Mouse (Mus musculus): ENCODE data around the gene Fam83d. TPM values are rescaled to one million over a fixed set of nuclear protein-coding genes. Genes with fewer than 3 reads are reported as not detected.

Fam83d gene
- polyA plus RNA-seq, 1 experiment from 2014 or later, result 9.4 TPM

- Histone ChIP-seq H3K36me3 (no peaks in the 10 kb centered on the region; the same call in 1 of the 2 replicates), H3K4me2 (no peak overlapping the region), H3K4me3 (no peak overlapping the region), H3K9me3 (no peaks in the 10 kb centered on the region), H3K4me1 (replicated peaks) (peaks cover 11% of the 10 kb centered on the region; the same call in 1 of the 2 replicates), H3K9ac (no peak overlapping the region), H3K27ac (replicated peaks) (no peak overlapping the region), H3K27me3 (no peaks in the 10 kb centered on the region)
- ATAC-seq (ENCODE audit: low read depth), result no peak
- WGBS, result 82% methylated on average over 9 of the region's 9 CpGs
Measured at GRCm38 (mm10) chr2:158749366-158749765, 18.5 kb upstream of the Fam83d start.

- 91% methylated on average over 2 of the region's 2 CpGs for WGBS
- Histone ChIP-seq H3K9me3 (no peaks in the 10 kb centered on the region), H3K4me3 (no peak overlapping the region), H3K27me3 (no peaks in the 10 kb centered on the region), H3K4me1 (replicated peaks) (no peaks in the 10 kb centered on the region), H3K4me2 (no peak overlapping the region), H3K36me3 (no peaks in the 10 kb centered on the region), H3K27ac (replicated peaks) (no peak overlapping the region), H3K9ac (no peak overlapping the region)
- ATAC-seq (ENCODE audit: low read depth), result no peak
Measured at GRCm38 (mm10) chr2:158760231-158760630, 7.7 kb upstream of the Fam83d start.

DNA sequence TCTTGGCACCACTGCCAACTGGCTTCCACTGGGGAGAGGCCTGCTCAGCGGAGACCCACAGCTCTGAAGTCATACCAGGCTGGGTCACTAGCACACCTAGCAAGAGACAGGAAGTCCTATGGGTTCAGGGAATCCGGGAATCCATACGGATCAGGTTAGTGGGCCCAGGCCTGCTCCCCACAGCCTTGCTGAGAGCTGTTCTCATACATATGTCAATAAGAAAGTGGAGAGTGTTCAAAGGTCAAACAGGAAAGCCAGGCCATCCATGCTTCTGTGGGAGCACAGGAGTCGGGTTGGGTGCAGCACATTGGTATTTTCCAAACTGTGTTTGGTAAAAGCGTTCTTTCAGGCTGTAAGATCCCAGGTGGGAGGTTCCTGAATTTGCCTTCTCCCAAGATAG lies 5.6 kb upstream of the Fam83d start:
- no peak overlapping the region for H3K27ac ChIP-seq (replicated peaks)
- ATAC-seq (ENCODE audit: low read depth), result no peak
- H3K27me3 ChIP-seq, result no peaks in the 10 kb centered on the region
- 91% methylated on average over 5 of the region's 5 CpGs for WGBS
- H3K9me3 ChIP-seq, result no peaks in the 10 kb centered on the region
- H3K9ac ChIP-seq, result no peak overlapping the region
- H3K36me3 ChIP-seq, result no peaks in the 10 kb centered on the region
- no peak overlapping the region for H3K4me2 ChIP-seq
- H3K4me3 ChIP-seq, result no peak overlapping the region
- H3K4me1 ChIP-seq (replicated peaks), result 0 out of 2 replicates have a peak, but pooled peaks cover 1% of the 10 kb centered on the region

- ATAC-seq (ENCODE audit: low read depth), result no peak
- Histone ChIP-seq H3K9me3 (no peaks in the 10 kb centered on the region), H3K4me1 (replicated peaks) (peaks cover 50% of the 10 kb centered on the region), H3K27ac (replicated peaks) (0 out of 2 replicates have a peak overlapping the region, but pooled peaks have one; percentile 25), H3K36me3 (no peaks in the 10 kb centered on the region), H3K4me2 (peak overlapping the region; percentile 99), H3K27me3 (no peaks in the 10 kb centered on the region; the same call in 1 of the 2 replicates), H3K9ac (peak overlapping the region; percentile 70), H3K4me3 (peak overlapping the region; percentile 64)
- under 1% methylated on average over 37 of the region's 37 CpGs for WGBS
Measured at GRCm38 (mm10) chr2:158768350-158768749, 457 bp downstream of the Fam83d start.

DNA sequence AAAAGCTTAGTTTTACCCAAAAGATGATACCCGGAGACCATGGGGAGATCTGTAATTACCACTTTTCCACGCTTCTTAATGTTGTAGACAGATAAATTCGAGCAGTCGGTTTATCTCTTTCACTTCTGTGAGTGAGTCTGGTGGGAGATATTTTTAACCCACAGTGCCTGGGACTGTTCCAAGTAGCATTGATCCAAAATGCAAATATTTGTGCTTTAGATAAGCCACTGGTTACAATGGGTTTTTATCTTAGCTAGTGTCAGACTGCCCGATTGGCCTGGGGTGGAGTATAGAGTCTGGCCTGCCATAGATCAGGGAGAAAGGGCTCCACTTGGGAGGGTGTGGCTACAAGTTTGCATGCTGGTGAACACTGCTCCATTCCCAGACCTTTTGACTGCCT lies 878 bp downstream of the Fam83d start:
- no peak overlapping the region for H3K27ac ChIP-seq (replicated peaks)
- ATAC-seq (ENCODE audit: low read depth), result no peak
- no peaks in the 10 kb centered on the region; the same call in 1 of the 2 replicates for H3K27me3 ChIP-seq
- H3K4me2 ChIP-seq, result peak overlapping the region; percentile 99
- 7% methylated on average over 5 of the region's 5 CpGs for WGBS
- no peaks in the 10 kb centered on the region for H3K36me3 ChIP-seq
- H3K9me3 ChIP-seq, result no peaks in the 10 kb centered on the region
- H3K4me1 ChIP-seq (replicated peaks), result peaks cover 50% of the 10 kb centered on the region
- H3K9ac ChIP-seq, result peak overlapping the region; percentile 70
- peak overlapping the region; percentile 64 for H3K4me3 ChIP-seq

DNA sequence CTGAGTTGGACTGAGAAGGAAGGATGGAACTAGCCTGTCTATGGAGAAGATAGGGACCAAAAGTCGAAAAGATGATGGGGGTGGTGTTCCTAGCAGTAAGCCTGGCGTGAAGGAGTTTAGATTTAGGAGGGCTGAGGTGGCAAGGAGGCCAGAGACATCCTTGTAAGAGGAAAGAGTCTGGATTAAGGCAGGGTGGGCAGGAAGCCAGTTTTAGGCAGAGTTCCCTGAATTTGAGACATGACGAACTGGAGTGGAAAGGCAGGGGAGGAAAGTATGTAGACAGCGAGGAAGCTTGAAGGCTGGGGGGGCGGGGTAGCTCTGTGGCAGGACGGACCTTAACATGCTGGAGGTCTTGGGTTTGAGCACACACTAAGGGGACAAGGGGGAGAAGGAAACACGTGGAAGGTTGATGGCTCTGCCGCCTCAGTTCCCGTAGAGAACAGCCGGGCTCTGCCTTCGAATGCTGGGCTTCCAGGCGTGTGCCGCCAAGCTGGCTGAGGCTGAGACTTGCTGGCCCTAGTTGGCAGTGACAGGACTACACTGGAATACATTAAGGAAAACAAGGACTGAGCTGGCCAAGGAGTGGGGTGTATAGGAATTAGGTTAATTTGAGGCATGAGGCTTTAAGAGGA lies 2.3 kb downstream of the Fam83d start:
- Histone ChIP-seq H3K36me3 (no peaks in the 10 kb centered on the region), H3K9me3 (no peaks in the 10 kb centered on the region), H3K27ac (replicated peaks) (no peak overlapping the region), H3K4me3 (peak overlapping the region; percentile 64), H3K4me1 (replicated peaks) (peaks cover 53% of the 10 kb centered on the region), H3K4me2 (peak overlapping the region; percentile 99), H3K27me3 (no peaks in the 10 kb centered on the region; the same call in 1 of the 2 replicates), H3K9ac (peak overlapping the region; percentile 49)
- ATAC-seq (ENCODE audit: low read depth), result no peak
- 37% methylated on average over 13 of the region's 13 CpGs for WGBS

DNA sequence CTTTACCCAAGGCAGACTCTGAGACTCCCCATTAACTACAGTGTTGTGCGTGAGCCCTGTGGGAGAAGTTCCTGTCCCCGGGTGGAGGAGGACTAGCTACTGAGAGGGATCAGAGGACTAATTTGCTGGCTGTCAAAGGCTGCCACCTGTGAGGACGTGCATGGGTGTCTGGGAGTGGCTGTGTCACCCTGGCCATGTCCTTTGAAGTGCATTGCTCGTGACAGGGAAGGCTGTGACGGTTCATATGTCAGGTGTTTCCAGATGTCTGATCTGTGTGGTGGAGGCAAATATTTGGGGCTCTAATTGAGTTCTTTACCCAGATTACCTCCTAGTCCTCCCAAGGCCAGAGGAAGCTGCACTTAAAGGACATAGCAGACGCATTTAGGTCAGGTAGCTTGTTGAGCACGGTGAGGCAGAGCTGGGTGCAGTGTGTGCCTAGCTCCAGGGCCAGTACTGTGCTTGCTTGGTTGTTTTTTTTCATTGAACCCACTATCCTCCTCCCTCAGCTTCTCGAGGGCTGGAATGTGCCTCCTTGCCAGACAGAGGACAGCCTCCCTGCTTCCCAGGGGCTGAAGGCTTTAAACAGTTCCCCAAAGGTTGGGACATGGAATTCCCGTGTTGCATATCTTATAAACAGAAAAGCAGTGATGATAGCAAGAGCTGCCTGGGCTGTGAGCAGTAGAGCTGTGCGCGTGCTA lies 3.3 kb downstream of the Fam83d start:
- no peak for ATAC-seq (ENCODE audit: low read depth)

GRCm38 (mm10) chr2:158772808-158773207 lies 4.9 kb downstream of the Fam83d start:
- H3K9me3 ChIP-seq, result no peaks in the 10 kb centered on the region
- H3K36me3 ChIP-seq, result no peaks in the 10 kb centered on the region
- H3K4me1 ChIP-seq (replicated peaks), result peaks cover 62% of the 10 kb centered on the region
- ATAC-seq (ENCODE audit: low read depth), result no peak
- no peak overlapping the region for H3K27ac ChIP-seq (replicated peaks)
- no peak overlapping the region for H3K9ac ChIP-seq
- 86% methylated on average over 13 of the region's 13 CpGs for WGBS
- no peak overlapping the region for H3K4me2 ChIP-seq
- H3K4me3 ChIP-seq, result no peak overlapping the region
- no peaks in the 10 kb centered on the region; the same call in 1 of the 2 replicates for H3K27me3 ChIP-seq

More for the DNA sequence above, 3.3 kb downstream of the Fam83d start:
- Histone ChIP-seq H3K9me3 (no peaks in the 10 kb centered on the region), H3K4me1 (replicated peaks) (peaks cover 53% of the 10 kb centered on the region), H3K4me2 (peak overlapping the region; percentile 99; the same call in 1 of the 2 replicates), H3K27ac (replicated peaks) (no peak overlapping the region), H3K4me3 (no peak overlapping the region), H3K36me3 (no peaks in the 10 kb centered on the region), H3K27me3 (no peaks in the 10 kb centered on the region; the same call in 1 of the 2 replicates), H3K9ac (0 out of 2 replicates have a peak overlapping the region, but pooled peaks have one; percentile 38)
- WGBS, result 40% methylated on average over 11 of the region's 11 CpGs

GRCm38 (mm10) chr2:158774886-158775285 lies 7.0 kb downstream of the Fam83d start:
- H3K27ac ChIP-seq (replicated peaks), result no peak overlapping the region
- 86% methylated on average over 8 of the region's 8 CpGs for WGBS
- H3K36me3 ChIP-seq, result no peaks in the 10 kb centered on the region
- H3K9me3 ChIP-seq, result no peaks in the 10 kb centered on the region
- peaks cover 47% of the 10 kb centered on the region for H3K4me1 ChIP-seq (replicated peaks)
- ATAC-seq (ENCODE audit: low read depth), result no peak
- H3K9ac ChIP-seq, result no peak overlapping the region
- H3K4me3 ChIP-seq, result no peak overlapping the region
- no peaks in the 10 kb centered on the region for H3K27me3 ChIP-seq
- H3K4me2 ChIP-seq, result no peak overlapping the region

DNA sequence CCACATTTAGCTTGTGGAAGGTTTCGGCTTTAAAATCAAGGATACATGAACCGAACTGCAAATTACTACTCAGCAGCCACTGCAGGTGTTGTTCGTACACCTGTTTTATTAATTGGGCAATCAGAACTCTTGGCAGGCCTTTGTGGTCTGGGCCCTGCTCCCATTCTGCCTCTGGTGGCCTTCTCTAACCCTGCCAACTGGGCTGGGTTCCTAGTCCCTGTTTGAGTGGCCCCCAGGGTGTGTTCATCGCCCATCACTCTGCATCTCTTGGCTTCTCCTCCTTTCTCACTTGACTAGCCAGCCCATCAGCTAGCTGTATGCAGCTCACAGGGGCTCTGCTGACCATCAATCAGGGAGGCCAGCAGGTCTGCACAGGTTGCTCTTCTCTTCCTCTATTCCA lies 8.8 kb downstream of the Fam83d start:
- no peak overlapping the region for H3K27ac ChIP-seq (replicated peaks)
- H3K4me3 ChIP-seq, result no peak overlapping the region
- H3K9ac ChIP-seq, result no peak overlapping the region
- H3K9me3 ChIP-seq, result no peaks in the 10 kb centered on the region
- H3K4me1 ChIP-seq (replicated peaks), result peaks cover 29% of the 10 kb centered on the region
- H3K4me2 ChIP-seq, result no peak overlapping the region
- no peak for ATAC-seq (ENCODE audit: low read depth)
- 86% methylated on average over 4 of the region's 4 CpGs for WGBS
- no peaks in the 10 kb centered on the region for H3K27me3 ChIP-seq
- 0 out of 2 replicates have a peak, but pooled peaks cover 3% of the 10 kb centered on the region for H3K36me3 ChIP-seq

- ATAC-seq (ENCODE audit: low read depth), result no peak
- H3K9ac ChIP-seq, result no peak overlapping the region
Measured at GRCm38 (mm10) chr2:158777490-158777889, 9.6 kb downstream of the Fam83d start.

DNA sequence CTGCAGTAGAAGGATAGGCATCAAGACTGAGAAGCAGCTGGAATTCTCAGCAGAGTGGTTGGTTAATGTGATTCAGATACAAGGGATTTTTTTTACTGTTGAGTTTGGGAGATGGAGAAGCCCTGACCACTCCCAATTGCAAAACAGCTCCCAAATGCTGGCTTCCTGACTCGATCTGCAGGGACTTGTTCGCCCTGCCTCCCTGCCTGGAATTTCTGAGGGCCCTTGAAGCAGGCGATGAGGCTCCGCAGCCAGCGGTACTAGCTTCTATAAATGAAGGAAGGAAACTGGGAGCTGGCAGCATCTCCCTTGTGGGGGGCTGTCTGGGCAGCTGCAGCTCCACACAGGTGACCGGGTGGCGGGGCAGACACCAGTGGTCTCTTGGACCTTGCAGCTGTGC lies 10.5 kb downstream of the Fam83d start:
- ATAC-seq (ENCODE audit: low read depth), result no peak
- Histone ChIP-seq H3K36me3 (peaks cover 3% of the 10 kb centered on the region; the same call in 1 of the 2 replicates), H3K9ac (no peak overlapping the region), H3K4me2 (no peak overlapping the region), H3K4me1 (replicated peaks) (peaks cover 20% of the 10 kb centered on the region), H3K27me3 (no peaks in the 10 kb centered on the region), H3K9me3 (no peaks in the 10 kb centered on the region), H3K4me3 (no peak overlapping the region), H3K27ac (replicated peaks) (no peak overlapping the region)
- WGBS, result 83% methylated on average over 7 of the region's 7 CpGs

More at GRCm38 (mm10) chr2:158777490-158777889, 9.6 kb downstream of the Fam83d start:
- peaks cover 23% of the 10 kb centered on the region for H3K4me1 ChIP-seq (replicated peaks)
- no peaks in the 10 kb centered on the region for H3K9me3 ChIP-seq
- no peak overlapping the region for H3K27ac ChIP-seq (replicated peaks)
- 0 out of 2 replicates have a peak, but pooled peaks cover 3% of the 10 kb centered on the region for H3K36me3 ChIP-seq
- H3K4me2 ChIP-seq, result no peak overlapping the region
- no peak overlapping the region for H3K4me3 ChIP-seq
- WGBS, result 80% methylated on average over 6 of the region's 6 CpGs
- H3K27me3 ChIP-seq, result no peaks in the 10 kb centered on the region

Data from neural tube, embryonic 13.5 days (tissue).